Mouse (Mus musculus): ENCODE results near the gene Akap17b.
"Not testable (repeated sequence)": the region's sequence is repeated elsewhere in the genome, so short reads cannot be mapped to it uniquely, and the experiment has no call there.

The Akap17b gene

GRCm38 (mm10) chrX:36644657-36645551 lies at the start of gene Akap17b:
Akap17b (minus strand) TSS chrX:36645395.
- DNase-seq (ENCODE audit: low spot score in 2 of 2) = peak; percentile 90 to 92

- no peak for DNase-seq (ENCODE audit: low spot score in 2 of 2)
Measured at GRCm38 (mm10) chrX:36691365-36691764, 46.2 kb upstream of the Akap17b start.

- DNase-seq (ENCODE audit: low spot score in 2 of 2) = no peak
Measured at GRCm38 (mm10) chrX:36689655-36690054, 44.5 kb upstream of the Akap17b start.

- DNase-seq (ENCODE audit: low spot score in 2 of 2) = no peak
Measured at GRCm38 (mm10) chrX:36676836-36677235, 31.6 kb upstream of the Akap17b start.

- DNase-seq (ENCODE audit: low spot score in 2 of 2) = no peak
Measured at GRCm38 (mm10) chrX:36672708-36673107, 27.5 kb upstream of the Akap17b start.

DNA sequence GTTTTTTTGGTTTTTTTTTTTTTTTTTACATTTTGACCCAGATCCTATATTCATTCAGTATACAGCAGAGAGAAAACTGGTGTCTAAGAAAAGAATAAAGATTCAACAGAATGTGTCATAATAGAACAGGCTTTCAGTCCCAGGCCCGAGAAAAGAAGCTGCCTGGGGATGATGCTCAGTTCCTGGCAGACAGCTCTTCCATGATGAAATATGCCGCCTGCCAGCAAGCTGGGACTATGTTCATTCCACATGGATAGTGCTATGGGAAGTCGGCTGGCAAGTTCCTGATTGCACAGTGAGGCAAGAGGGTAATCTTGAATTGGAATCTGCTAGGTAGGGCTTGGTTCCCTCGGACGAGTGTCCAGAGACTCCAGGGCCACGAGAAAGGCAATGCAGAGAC lies 5.1 kb downstream of the Akap17b start:
- DNase-seq (ENCODE audit: low spot score in 2 of 2) = peak; percentile 52 to 63

DNA sequence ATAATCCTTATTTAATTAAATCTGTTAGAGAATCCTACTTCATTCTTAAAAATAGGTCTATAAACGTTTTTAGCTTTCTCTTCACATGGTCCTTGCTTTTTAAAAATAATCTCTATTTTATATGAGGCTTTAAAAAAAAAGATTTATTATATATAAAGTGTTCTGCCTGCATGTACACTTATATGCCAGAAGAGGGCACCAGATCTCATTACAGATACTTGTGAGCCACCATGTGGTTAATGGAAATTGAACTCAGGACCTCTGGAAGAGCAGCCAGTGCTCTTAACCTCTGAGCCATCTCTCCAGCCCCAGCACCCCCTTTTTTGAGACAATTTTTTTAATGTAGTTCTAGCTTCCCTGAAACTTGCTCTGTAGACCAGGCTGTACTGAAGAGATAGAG lies 14.4 kb downstream of the Akap17b start:
- no peak for DNase-seq (ENCODE audit: low spot score in 2 of 2)

- DNase-seq (ENCODE audit: low spot score in 2 of 2) = peak in 1 of 2 experiments; percentile 26
Measured at GRCm38 (mm10) chrX:36628102-36628501, 17.1 kb downstream of the Akap17b start.

DNA sequence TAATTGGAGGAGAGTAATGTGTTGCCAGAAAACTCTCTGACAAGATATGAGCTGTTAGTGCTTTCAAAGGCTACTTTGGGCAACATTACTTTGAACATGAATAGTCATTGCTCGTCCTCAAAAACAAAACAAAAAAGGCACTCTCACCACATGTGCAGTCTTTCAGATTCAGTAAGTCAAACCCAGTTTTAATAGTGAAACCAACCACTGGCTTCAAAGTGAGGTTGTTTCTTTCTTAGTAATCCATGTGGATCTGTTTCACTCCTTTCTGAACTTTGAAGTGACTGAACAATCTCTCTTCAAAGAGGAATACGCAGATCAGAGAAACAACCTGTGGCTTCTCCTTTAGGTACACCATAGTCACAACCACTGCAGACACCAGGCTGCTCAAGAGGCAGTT lies 36.1 kb downstream of the Akap17b start:
- DNase-seq (ENCODE audit: low spot score in 2 of 2) = no peak

DNA sequence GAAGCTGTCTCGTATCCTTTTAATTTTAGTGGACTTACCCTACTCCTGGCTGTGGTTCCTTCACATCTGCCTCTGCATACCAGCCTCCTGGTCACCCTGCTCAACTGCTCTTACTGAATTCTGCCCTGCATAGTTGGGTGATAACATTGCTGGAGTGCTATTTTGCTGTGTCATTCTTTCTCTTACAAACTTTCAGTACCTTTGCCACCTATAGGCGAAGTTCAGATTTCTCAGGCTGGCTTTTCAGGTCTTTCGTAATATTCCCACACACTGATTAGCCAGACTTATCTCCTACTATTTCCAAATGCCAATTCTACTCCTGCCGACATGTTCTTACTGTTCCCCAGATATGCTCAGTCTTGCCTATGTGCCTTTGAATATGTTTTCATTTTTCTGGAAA lies 41.2 kb downstream of the Akap17b start:
- DNase-seq (ENCODE audit: low spot score in 2 of 2) = no peak

- DNase-seq (ENCODE audit: low spot score in 2 of 2) = no peak
Measured at GRCm38 (mm10) chrX:36602926-36603325, 42.3 kb downstream of the Akap17b start.

DNA sequence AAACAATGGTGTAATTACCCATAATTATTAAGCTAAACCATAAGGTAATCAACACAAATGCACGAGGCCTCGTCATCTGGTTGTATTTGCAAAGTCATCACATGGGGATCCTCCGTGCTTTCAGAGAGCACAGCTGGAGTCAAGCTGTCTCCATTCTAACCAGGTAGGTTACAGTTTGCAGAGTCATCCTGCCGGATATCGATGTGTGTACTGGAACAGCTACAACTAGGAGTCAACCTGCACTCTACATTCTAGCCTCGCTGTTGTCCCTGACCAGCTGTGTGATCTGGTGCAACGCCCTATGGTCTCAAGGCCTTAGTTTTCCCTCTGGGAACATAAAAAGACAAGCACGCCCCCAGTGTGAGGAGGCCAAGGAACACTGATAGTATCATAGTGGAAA lies 45.1 kb downstream of the Akap17b start:
- DNase-seq (ENCODE audit: low spot score in 2 of 2) = no peak

DNA sequence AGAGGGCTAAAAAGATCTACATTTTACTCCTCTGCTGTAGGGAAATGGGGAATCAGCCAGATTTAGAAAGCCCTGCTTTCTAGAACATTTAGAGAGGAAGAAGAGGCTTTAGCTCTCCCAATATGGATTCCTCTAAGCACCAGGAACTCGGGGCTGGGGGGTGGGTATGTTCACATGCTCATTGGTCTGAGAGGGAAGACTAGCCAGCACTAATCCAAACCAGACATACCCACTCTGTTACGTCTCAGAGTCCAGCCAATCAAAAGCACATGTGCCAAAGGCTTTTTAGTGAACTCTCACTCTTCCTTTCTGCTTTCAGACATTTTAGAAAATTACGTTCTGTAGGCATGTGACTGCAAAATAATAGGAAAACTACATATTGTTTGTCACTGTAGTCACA lies 45.5 kb downstream of the Akap17b start:
- DNase-seq (ENCODE audit: low spot score in 2 of 2) = no peak

GRCm38 (mm10) chrX:36598861-36599344 lies 46.3 kb downstream of the Akap17b start:
- DNase-seq (ENCODE audit: low spot score in 2 of 2) = peak; percentile 38 to 51

GRCm38 (mm10) chrX:36598390-36598810 lies 46.8 kb downstream of the Akap17b start:
- DNase-seq (ENCODE audit: low spot score in 2 of 2) = no peak

DNA sequence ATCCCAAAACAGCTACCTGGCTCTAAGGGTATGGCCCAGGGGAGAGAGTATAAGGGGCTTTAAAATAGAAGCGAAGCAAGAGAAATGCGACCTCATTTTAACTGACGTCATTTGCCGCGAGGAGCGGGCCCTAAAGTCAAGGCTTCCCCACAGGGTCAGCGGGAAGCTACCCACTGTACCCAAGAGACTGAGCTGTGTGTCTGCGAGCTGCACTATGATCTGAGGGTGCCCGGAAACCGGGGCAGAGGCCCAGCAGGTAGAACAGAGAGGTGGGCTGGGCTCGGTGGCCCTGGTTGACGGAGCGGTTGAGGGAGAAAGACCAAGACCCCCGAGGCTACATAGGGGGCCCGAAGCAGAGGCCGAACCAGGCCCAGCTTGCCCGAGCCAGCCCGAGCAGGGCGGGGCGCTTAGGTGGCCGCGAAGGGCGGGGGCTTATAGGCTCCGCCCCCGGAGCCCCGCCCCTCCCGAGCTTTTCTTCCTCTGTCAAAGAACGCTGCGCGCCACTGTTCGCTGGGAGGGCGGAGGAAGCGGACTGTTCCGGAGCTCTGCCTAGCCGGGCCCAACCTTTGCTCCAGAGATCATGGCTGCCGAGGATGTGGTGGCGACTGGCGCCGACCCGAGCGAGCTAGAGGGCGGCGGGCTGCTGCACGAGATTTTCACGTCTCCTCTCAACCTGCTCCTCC lies 47.3 kb downstream of the Akap17b start, which contains the start of gene Pgrmc1:
Gene Pgrmc1, plus strand, starts transcription at position 500 of the 683 bp plus-strand sequence.
- DNase-seq (ENCODE audit: low spot score in 2 of 2) = peak; percentile 84

DNA sequence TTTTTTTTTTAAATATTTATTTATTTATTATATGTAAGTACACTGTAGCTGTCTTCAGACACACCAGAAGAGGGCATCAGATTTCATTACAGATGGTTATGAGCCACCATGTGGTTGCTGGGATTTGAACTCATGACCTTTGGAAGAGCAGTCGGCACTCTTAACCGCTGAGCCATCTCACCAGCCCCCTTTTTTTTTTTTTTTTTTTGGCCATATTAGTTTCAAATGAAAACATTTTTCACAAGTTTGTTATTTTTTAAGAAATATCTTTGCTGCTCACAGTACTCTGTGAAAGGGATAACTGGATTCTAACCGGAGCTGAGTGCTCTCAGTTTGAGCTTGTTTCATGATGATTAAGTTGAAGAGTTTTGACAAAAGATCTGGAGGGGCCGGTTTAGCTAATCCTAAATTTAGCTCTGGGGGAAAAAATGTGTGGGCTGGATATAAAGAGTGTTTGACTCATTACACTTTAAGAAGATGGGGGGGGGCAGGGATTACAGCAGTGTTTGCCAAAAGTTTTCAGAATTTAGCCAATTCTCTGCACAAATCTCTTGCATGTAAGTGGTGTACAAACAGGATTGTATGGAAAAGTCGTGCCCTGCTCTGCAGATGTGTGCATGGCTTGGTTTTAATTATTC lies 48.6 kb downstream of the Akap17b start:
- not testable (repeated sequence) for DNase-seq (ENCODE audit: low spot score in 2 of 2)

GRCm38 (mm10) chrX:36595247-36595646 lies 49.9 kb downstream of the Akap17b start:
- no peak for DNase-seq (ENCODE audit: low spot score in 2 of 2)

GRCm38 (mm10) chrX:36591539-36591938 lies 53.7 kb downstream of the Akap17b start:
- DNase-seq (ENCODE audit: low spot score in 2 of 2) = no peak

- no peak for DNase-seq (ENCODE audit: low spot score in 2 of 2)
Measured at GRCm38 (mm10) chrX:36591120-36591519, 54.1 kb downstream of the Akap17b start.

GRCm38 (mm10) chrX:36590266-36590665 lies 54.9 kb downstream of the Akap17b start:
- no peak for DNase-seq (ENCODE audit: low spot score in 2 of 2)
